Mouse (Mus musculus): ENCODE results near the gene Anxa11.

DNA sequence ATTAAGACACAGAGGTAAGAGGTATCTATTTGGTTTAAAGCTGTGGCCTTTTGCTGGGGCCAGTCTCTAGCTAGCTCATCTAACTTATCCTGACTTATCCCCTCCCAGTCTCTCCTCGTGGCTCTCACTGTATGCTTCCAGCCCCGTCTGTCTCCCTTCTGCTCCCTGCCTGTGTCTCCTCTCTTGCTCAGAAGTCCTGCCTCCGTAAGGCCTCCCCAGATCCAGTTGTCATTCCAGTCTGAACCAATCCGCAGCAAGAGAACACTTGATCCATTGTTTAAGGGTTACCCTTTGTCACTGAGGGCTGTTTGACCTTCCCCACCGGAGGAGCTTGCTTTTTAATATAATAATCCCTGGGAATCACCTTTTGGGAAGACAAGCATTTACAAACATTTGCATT is 17.0 kb upstream of the Anxa11 start:
- TF ChIP-seq CTCF (IDR thresholded peaks at IDR 0.05; ENCODE audit: low read depth) (no peak), EP300 (optimal IDR thresholded peaks at IDR 0.05) (no peak)
